Comparison of ENCODE assay signal across 18 mouse cellular contexts in genomic region chr11:68905138-68905531, GRCm38 (mm10). TPM values are rescaled to one million over a fixed set of nuclear protein-coding genes. Genes with fewer than 3 reads are reported as not detected.
DNase-seq lines count a peak whose midpoint lies in the region; ATAC-seq and TF ChIP-seq lines count a peak whose summit lies in the region.
"Had no signal": no experiment of that assay in that cellular context is flagged by ENCODE, and none has a peak within 500 bp of the region (broad histone marks: within the 10 kb centered on the region; RNA-seq: fewer than 3 reads in every experiment).

No protein-coding gene starts in this region.

- no peak overlapping the region for H3K9ac ChIP-seq in embryonic facial prominence, embryonic 13.5 days
- H3K9ac ChIP-seq in kidney, postnatal 0 days (ENCODE audit: low read depth, low read length), result no peak overlapping the region
- H3K9ac ChIP-seq in CH12.LX (ENCODE audit: insufficient read depth, low read depth), result no peak overlapping the region
- H3K9ac ChIP-seq in intestine, embryonic 16.5 days (ENCODE audit: low read depth, low read length), result no peak overlapping the region
- H3K9ac ChIP-seq: forebrain, embryonic 12.5 days; limb, embryonic 13.5 days; liver, embryonic 15.5 days had no signal

- peaks cover 11% of the 10 kb centered on the region for H3K4me1 ChIP-seq in embryonic facial prominence, embryonic 13.5 days
- peaks cover 19% of the 10 kb centered on the region for H3K4me1 ChIP-seq in embryonic facial prominence, embryonic 10.5 days
- H3K4me1 ChIP-seq in kidney, postnatal 0 days (replicated peaks; ENCODE audit: insufficient read depth, low read length), result peaks cover 5% of the 10 kb centered on the region
- peaks cover 5 to 28% of the 10 kb centered on the region in 2 experiments; a peak in 3 of 4 replicates for H3K4me1 ChIP-seq in CH12.LX (ENCODE audit: control insufficient read depth in 1 of 2, insufficient read depth in 2 of 2)
- peaks cover 4% of the 10 kb centered on the region; the same call in 1 of the 2 replicates for H3K4me1 ChIP-seq in intestine, embryonic 16.5 days (ENCODE audit: control insufficient read depth, insufficient read depth, low read length)

- peaks cover under 1% of the 10 kb centered on the region; the same call in 1 of the 2 replicates for H3K27me3 ChIP-seq in embryonic facial prominence, embryonic 13.5 days
- no peaks in the 10 kb centered on the region for H3K27me3 ChIP-seq in embryonic facial prominence, embryonic 10.5 days (replicated peaks; ENCODE audit: low read depth, poor library complexity, severe bottlenecking)
- H3K27me3 ChIP-seq in kidney, postnatal 0 days (ENCODE audit: insufficient read depth, low read length), result no peaks in the 10 kb centered on the region
- H3K27me3 ChIP-seq in CH12.LX (replicated peaks), result peaks cover under 1% of the 10 kb centered on the region
- H3K27me3 ChIP-seq in intestine, embryonic 16.5 days (replicated peaks; ENCODE audit: control insufficient read depth, insufficient read depth, low read length), result no peaks in the 10 kb centered on the region
- H3K27me3 ChIP-seq: limb, embryonic 13.5 days; liver, embryonic 15.5 days had no signal

- no peak for TF ChIP-seq EP300 in CH12.LX (IDR thresholded peaks at IDR 0.05; ENCODE audit: low read length)

- peaks cover 19% of the 10 kb centered on the region for H3K79me2 ChIP-seq in CH12.LX (replicated peaks; ENCODE audit: control insufficient read depth, extremely low read depth, insufficient read depth, poor library complexity, severe bottlenecking)

- dilution Hi-C loops in CH12.LX (cut with MboI; ENCODE audit: extremely low pct_ligation_motif_present, extremely low pct_unique_long_range_greater_than_20kb, low sequenced_read_pairs), result no loop called here

- no peaks in the 10 kb centered on the region for H3K9me3 ChIP-seq in embryonic facial prominence, embryonic 13.5 days
- no peaks in the 10 kb centered on the region for H3K9me3 ChIP-seq in embryonic facial prominence, embryonic 10.5 days
- no peaks in the 10 kb centered on the region for H3K9me3 ChIP-seq in kidney, postnatal 0 days (replicated peaks; ENCODE audit: low read length)
- H3K9me3 ChIP-seq in CH12.LX (replicated peaks; ENCODE audit: low read length), result no peaks in the 10 kb centered on the region
- H3K9me3 ChIP-seq in intestine, embryonic 16.5 days (ENCODE audit: control insufficient read depth, low read length), result no peaks in the 10 kb centered on the region
- H3K9me3 ChIP-seq: forebrain, embryonic 12.5 days; limb, embryonic 13.5 days; liver, embryonic 15.5 days had no signal

- no peak for TF ChIP-seq CTCF in kidney, postnatal 0 days (IDR thresholded peaks at IDR 0.05; ENCODE audit: low read depth)
- no peak for TF ChIP-seq CTCF in CH12.LX (conservative IDR thresholded peaks at IDR 0.05 in 1 of 2, IDR thresholded peaks at IDR 0.05 in 1 of 2; ENCODE audit: low read depth in 2 of 2, low read length in 2 of 2)

- H3K4me2 ChIP-seq in embryonic facial prominence, embryonic 13.5 days, result no peak overlapping the region
- no peak overlapping the region for H3K4me2 ChIP-seq in kidney, postnatal 0 days (ENCODE audit: low read length)
- H3K4me2 ChIP-seq in CH12.LX (ENCODE audit: insufficient read depth, low read depth, poor library complexity, severe bottlenecking), result no peak overlapping the region
- no peak overlapping the region for H3K4me2 ChIP-seq in intestine, embryonic 16.5 days (ENCODE audit: low read depth, low read length)
- H3K4me2 ChIP-seq: forebrain, embryonic 12.5 days; limb, embryonic 13.5 days; liver, embryonic 15.5 days had no signal

- no peak for TF ChIP-seq RAD21 in CH12.LX (IDR thresholded peaks at IDR 0.05; ENCODE audit: low read depth, low read length)

- DNase-seq in embryonic facial prominence, embryonic 10.5 days (ENCODE audit: low spot score), result no peak
- DNase-seq in kidney, postnatal 0 days (ENCODE audit: low spot score), result no peak
- DNase-seq in kidney, adult 8-10 months, result no peak
- no peak for DNase-seq in CH12.LX (ENCODE audit: extremely low read depth)
- DNase-seq in embryo, embryonic 10 days (ENCODE audit: low spot score), result no peak

- no peak for ATAC-seq in embryonic facial prominence, embryonic 13.5 days (ENCODE audit: insufficient number of reproducible peaks, insufficient read depth, low FRiP score, low TSS enrichment, low read depth)
- ATAC-seq in kidney, postnatal 0 days (replicated peaks; ENCODE audit: low FRiP score, low read depth), result no peak
- ATAC-seq in intestine, embryonic 16.5 days, result no peak
- ATAC-seq: lung, postnatal 0 days had no signal

- H3K27ac ChIP-seq in embryonic facial prominence, embryonic 13.5 days, result 0 out of 2 replicates have a peak overlapping the region, but pooled peaks have one; percentile 16
- no peak overlapping the region for H3K27ac ChIP-seq in embryonic facial prominence, embryonic 10.5 days (replicated peaks)
- 0 out of 2 replicates have a peak overlapping the region, but pooled peaks have one; percentile 19 for H3K27ac ChIP-seq in kidney, postnatal 0 days
- H3K27ac ChIP-seq in CH12.LX (ENCODE audit: insufficient read depth, low read depth), result no peak overlapping the region
- 0 out of 2 replicates have a peak overlapping the region, but pooled peaks have one; percentile 11 for H3K27ac ChIP-seq in intestine, embryonic 16.5 days (ENCODE audit: low read length)
- H3K27ac ChIP-seq: forebrain, embryonic 12.5 days; limb, embryonic 13.5 days had no signal

- in situ Hi-C loops in CH12.LX (cut with MboI; ENCODE audit: low pct_ligation_motif_present, low pct_unique_long_range_greater_than_20kb, low sequenced_read_pairs), result no loop called here

- H3K4me3 ChIP-seq in embryonic facial prominence, embryonic 13.5 days, result no peak overlapping the region
- H3K4me3 ChIP-seq in embryonic facial prominence, embryonic 10.5 days, result no peak overlapping the region
- no peak overlapping the region for H3K4me3 ChIP-seq in kidney, postnatal 0 days (replicated peaks; ENCODE audit: low read depth, low read length)
- no peak overlapping the region for H3K4me3 ChIP-seq in CH12.LX (replicated peaks in 1 of 3; ENCODE audit: low read depth in 2 of 3, low read length in 2 of 3, poor library complexity in 1 of 3)
- no peak overlapping the region for H3K4me3 ChIP-seq in intestine, embryonic 16.5 days (ENCODE audit: low read length)
- H3K4me3 ChIP-seq: forebrain, embryonic 12.5 days; limb, embryonic 13.5 days; liver, embryonic 15.5 days had no signal

- H3K36me3 ChIP-seq in embryonic facial prominence, embryonic 13.5 days, result peaks cover 47% of the 10 kb centered on the region
- H3K36me3 ChIP-seq in embryonic facial prominence, embryonic 10.5 days (replicated peaks), result peaks cover 56% of the 10 kb centered on the region
- peaks cover 29% of the 10 kb centered on the region for H3K36me3 ChIP-seq in kidney, postnatal 0 days (ENCODE audit: insufficient read depth, low read length)
- peaks cover 36 to 54% of the 10 kb centered on the region in 2 experiments for H3K36me3 ChIP-seq in CH12.LX (replicated peaks in 1 of 2; ENCODE audit: control insufficient read depth in 1 of 2, insufficient read depth in 1 of 2, low read length in 1 of 2)
- H3K36me3 ChIP-seq in intestine, embryonic 16.5 days (ENCODE audit: control insufficient read depth, insufficient read depth, low read length), result peaks cover 26% of the 10 kb centered on the region

- TF ChIP-seq POLR2A in CH12.LX (IDR thresholded peaks at IDR 0.05; ENCODE audit: low read depth, low read length), result no peak; the same call in 1 of the 2 replicates

- WGBS in embryonic facial prominence, embryonic 13.5 days, result 76% methylated on average over 3 of the region's 3 CpGs
- WGBS in embryonic facial prominence, embryonic 10.5 days, result 91% methylated on average over 3 of the region's 3 CpGs
- 94% methylated on average over 3 of the region's 3 CpGs for WGBS in kidney, postnatal 0 days
- 86% methylated on average over 3 of the region's 3 CpGs for WGBS in intestine, embryonic 16.5 days

RNA-seq across cellular contexts. Expression of gene Rpl26, which starts 3.8 kb away (rescaled TPM):
- 1,181 and 1,252 TPM in 2 replicates for polyA plus RNA-seq in embryonic facial prominence, embryonic 13.5 days (2015; fragmentation: Nextera tagmentation; extraction: Ambion mirVana)
- 1,085 and 1,128 TPM in 2 replicates for polyA plus RNA-seq in embryonic facial prominence, embryonic 10.5 days (2016; fragmentation: Nextera tagmentation; extraction: Ambion mirVana)
- polyA plus RNA-seq in kidney, postnatal 0 days (2015; fragmentation: Nextera tagmentation; extraction: Ambion mirVana), result 1,114 and 1,312 TPM in 2 replicates
- 6,137 and 6,551 TPM in 2 replicates for total RNA-seq in CH12.LX (2012; rRNA removed)
- 6,202 and 6,508 TPM in 2 replicates for total RNA-seq in CH12.LX (2014; rRNA removed)
- polyA plus RNA-seq in CH12.LX (2012; ENCODE audit: insufficient read length, low read depth), result 3,408 and 4,622 TPM in 2 replicates
- 784 and 889 TPM in 2 replicates for polyA plus RNA-seq in intestine, embryonic 16.5 days (2015; fragmentation: Nextera tagmentation; extraction: Ambion mirVana)

RNA-seq across cellular contexts. Expression of gene Rnf222, which starts 16.8 kb away (rescaled TPM):
- polyA plus RNA-seq in embryonic facial prominence, embryonic 13.5 days (2015; fragmentation: Nextera tagmentation; extraction: Ambion mirVana), result 0.26 and 0.30 TPM in 2 replicates
- polyA plus RNA-seq in embryonic facial prominence, embryonic 10.5 days (2016; fragmentation: Nextera tagmentation; extraction: Ambion mirVana), result not detected in 2 replicates
- polyA plus RNA-seq in kidney, postnatal 0 days (2015; fragmentation: Nextera tagmentation; extraction: Ambion mirVana), result 0.13 and 0.17 TPM in 2 replicates
- total RNA-seq in CH12.LX (2012; rRNA removed), result not detected in 2 replicates
- not detected in 2 replicates for total RNA-seq in CH12.LX (2014; rRNA removed)
- not detected in 2 replicates for polyA plus RNA-seq in CH12.LX (2012; ENCODE audit: insufficient read length, low read depth)
- polyA plus RNA-seq in intestine, embryonic 16.5 days (2015; fragmentation: Nextera tagmentation; extraction: Ambion mirVana), result 0.34 and 0.54 TPM in 2 replicates
- total RNA-seq: hematopoietic stem cell, adult 5-6 weeks; layer of hippocampus, postnatal 14 days; megakaryocyte, adult 5-6 weeks had no signal
- polyA plus RNA-seq: heart, embryonic 14.5 days; large intestine, adult 2 months; midbrain, postnatal 0 days had no signal

RNA-seq across cellular contexts. Expression of gene Odf4, which starts 21.7 kb away (rescaled TPM):
- not detected in 2 replicates for polyA plus RNA-seq in embryonic facial prominence, embryonic 13.5 days (2015; fragmentation: Nextera tagmentation; extraction: Ambion mirVana)
- polyA plus RNA-seq in embryonic facial prominence, embryonic 10.5 days (2016; fragmentation: Nextera tagmentation; extraction: Ambion mirVana), result not detected in 2 replicates
- 0.29 TPM in 1 of 2 replicates, not detected in the other for polyA plus RNA-seq in kidney, postnatal 0 days (2015; fragmentation: Nextera tagmentation; extraction: Ambion mirVana)
- total RNA-seq in CH12.LX (2012; rRNA removed) (not detected in 2 replicates), CH12.LX (2014; rRNA removed) (not detected in 2 replicates)
- not detected in 2 replicates for polyA plus RNA-seq in CH12.LX (2012; ENCODE audit: insufficient read length, low read depth)
- not detected in 2 replicates for polyA plus RNA-seq in intestine, embryonic 16.5 days (2015; fragmentation: Nextera tagmentation; extraction: Ambion mirVana)
- total RNA-seq: gastrocnemius, adult 8-10 months; hematopoietic stem cell, adult 5-6 weeks; megakaryocyte, adult 5-6 weeks had no signal
- polyA plus RNA-seq: heart, embryonic 14.5 days; large intestine, adult 2 months; limb, embryonic 13.5 days; liver, embryonic 15.5 days; lung, postnatal 0 days had no signal

RNA-seq across cellular contexts. Expression of gene Ndel1, which starts 33.5 kb away (rescaled TPM):
- polyA plus RNA-seq in embryonic facial prominence, embryonic 13.5 days (2015; fragmentation: Nextera tagmentation; extraction: Ambion mirVana), result 90.9 and 97.2 TPM in 2 replicates
- 56.5 and 57.4 TPM in 2 replicates for polyA plus RNA-seq in embryonic facial prominence, embryonic 10.5 days (2016; fragmentation: Nextera tagmentation; extraction: Ambion mirVana)
- 86.1 and 90.9 TPM in 2 replicates for polyA plus RNA-seq in kidney, postnatal 0 days (2015; fragmentation: Nextera tagmentation; extraction: Ambion mirVana)
- 30.3 and 31.1 TPM in 2 replicates for total RNA-seq in CH12.LX (2012; rRNA removed)
- 46.9 and 47.0 TPM in 2 replicates for total RNA-seq in CH12.LX (2014; rRNA removed)
- polyA plus RNA-seq in CH12.LX (2012; ENCODE audit: insufficient read length, low read depth), result 35.2 and 54.4 TPM in 2 replicates
- polyA plus RNA-seq in intestine, embryonic 16.5 days (2015; fragmentation: Nextera tagmentation; extraction: Ambion mirVana), result 70.4 and 73.6 TPM in 2 replicates

RNA-seq across cellular contexts. Expression of gene Arhgef15, which starts 52.1 kb away (rescaled TPM):
- polyA plus RNA-seq in embryonic facial prominence, embryonic 13.5 days (2015; fragmentation: Nextera tagmentation; extraction: Ambion mirVana), result 6.7 and 7.2 TPM in 2 replicates
- polyA plus RNA-seq in embryonic facial prominence, embryonic 10.5 days (2016; fragmentation: Nextera tagmentation; extraction: Ambion mirVana), result 8.9 and 9.2 TPM in 2 replicates
- polyA plus RNA-seq in kidney, postnatal 0 days (2015; fragmentation: Nextera tagmentation; extraction: Ambion mirVana), result 8.9 and 11.3 TPM in 2 replicates
- 0.04 TPM in 1 of 2 replicates, not detected in the other for total RNA-seq in CH12.LX (2012; rRNA removed)
- total RNA-seq in CH12.LX (2014; rRNA removed), result not detected in 2 replicates
- 0.12 TPM in 1 of 2 replicates, not detected in the other for polyA plus RNA-seq in CH12.LX (2012; ENCODE audit: insufficient read length, low read depth)
- 8.3 and 9.0 TPM in 2 replicates for polyA plus RNA-seq in intestine, embryonic 16.5 days (2015; fragmentation: Nextera tagmentation; extraction: Ambion mirVana)

Comparison
In these comparisons a context has a peak if more than half of its experiments do, and no peak if none do; other contexts are left out.
1. H3K27ac ChIP-seq: peak in embryonic facial prominence, embryonic 13.5 days (single experiment), kidney, postnatal 0 days (single experiment) and intestine, embryonic 16.5 days (single experiment); none in embryonic facial prominence, embryonic 10.5 days (single experiment) and CH12.LX (single experiment).